Mouse (Mus musculus) heart, embryonic 14.5 days (tissue): Measurements from ENCODE around the gene Gm11273. TPM values are rescaled to one million over a fixed set of nuclear protein-coding genes. Genes with fewer than 3 reads are reported as not detected.
"Not testable (repeated sequence)": the region's sequence is repeated elsewhere in the genome, so short reads cannot be mapped to it uniquely, and the experiment has no call there.

Experiments
- ATAC-seq: fragments of 200-750 bp; cut with Nextera tagmentation; 2 replicates; pipeline ENCODE4 v1.8.0; 2017; ENCODE audit warnings: low read depth, moderate TSS enrichment; ENCODE audit not compliant: insufficient number of reproducible peaks, insufficient read depth, low FRiP score
- H3K27ac ChIP-seq, 2 experiments: fragments of 200-500 bp in 1 of 2; fragments of 300-500 bp in 1 of 2; sonication (generic) in 1 of 2; replicated peaks in 1 of 2; 2 replicates each; pipeline ENCODE4 v1.5.1; 2012 to 2014; ENCODE audit warnings: low read depth in 2 of 2, low read length in 2 of 2, control low read depth in 1 of 2, mild to moderate bottlenecking in 1 of 2, mixed read lengths in 1 of 2; ENCODE audit not compliant: control insufficient read depth in 1 of 2, insufficient read depth in 1 of 2
- H3K27me3 ChIP-seq: fragments of 300-500 bp; sonication (generic); 2 replicates; pipeline ENCODE4 v1.6.1; 2014; ENCODE audit warnings: mild to moderate bottlenecking, low read length, control low read depth; ENCODE audit not compliant: control insufficient read depth, insufficient read depth
- H3K36me3 ChIP-seq: fragments of 300-500 bp; sonication (generic); 2 replicates; pipeline ENCODE4 v1.6.1; 2014; ENCODE audit warnings: mild to moderate bottlenecking, control low read depth, low read length, mixed read lengths; ENCODE audit not compliant: control insufficient read depth, insufficient read depth
- H3K4me1 ChIP-seq, 2 experiments: fragments of 200-500 bp in 1 of 2; fragments of 300-500 bp in 1 of 2; sonication (generic) in 1 of 2; 2 replicates each; pipeline ENCODE4 v1.6.1; 2012 to 2014; ENCODE audit warnings: low read length in 2 of 2, control low read depth in 1 of 2, mixed read lengths in 1 of 2; ENCODE audit not compliant: control insufficient read depth in 2 of 2, insufficient read depth in 2 of 2
- H3K4me2 ChIP-seq: fragments of 300-500 bp; sonication (generic); 2 replicates; pipeline ENCODE4 v1.6.1; 2014; ENCODE audit warnings: mild to moderate bottlenecking, low read length
- H3K4me3 ChIP-seq, 2 experiments: fragments of 200-500 bp in 1 of 2; fragments of 300-500 bp in 1 of 2; sonication (generic) in 1 of 2; 2 replicates each; pipeline ENCODE4 v1.5.1; 2012 to 2014; ENCODE audit warnings: low read length in 2 of 2, mild to moderate bottlenecking in 2 of 2, control low read depth in 1 of 2, low read depth in 1 of 2, moderate library complexity in 1 of 2; ENCODE audit not compliant: control insufficient read depth in 1 of 2, insufficient read depth in 1 of 2
- H3K9ac ChIP-seq: fragments of 300-500 bp; sonication (generic); 2 replicates; pipeline ENCODE4 v1.6.1; 2014; ENCODE audit warnings: mild to moderate bottlenecking, low read length
- H3K9me3 ChIP-seq: fragments of 300-500 bp; sonication (generic); 2 replicates; pipeline ENCODE4 v1.6.1; 2016; ENCODE audit warnings: low read length, control low read depth; ENCODE audit not compliant: control insufficient read depth
- WGBS: fragments of 180-500 bp; shearing (Covaris S2); extraction: QIAGEN DNeasy Blood & Tissue Kit; methylation state at CpG from one replicate; pipeline ENCODE4 v1.1.7; 2014; 5-methylcytosine and 5-hydroxymethylcytosine counted together
- polyA plus RNA-seq: library from polyadenylated mRNA; unstranded; fragments of >200 nt; fragmentation: Nextera tagmentation; extraction: Ambion mirVana; gene quantifications from 2 replicates; pipeline ENCODE4 v1.2.1, GENCODE M21; 2014

Gm11273 gene
- polyA plus RNA-seq, 1 experiment from 2014 or later = 17.5 TPM

DNA sequence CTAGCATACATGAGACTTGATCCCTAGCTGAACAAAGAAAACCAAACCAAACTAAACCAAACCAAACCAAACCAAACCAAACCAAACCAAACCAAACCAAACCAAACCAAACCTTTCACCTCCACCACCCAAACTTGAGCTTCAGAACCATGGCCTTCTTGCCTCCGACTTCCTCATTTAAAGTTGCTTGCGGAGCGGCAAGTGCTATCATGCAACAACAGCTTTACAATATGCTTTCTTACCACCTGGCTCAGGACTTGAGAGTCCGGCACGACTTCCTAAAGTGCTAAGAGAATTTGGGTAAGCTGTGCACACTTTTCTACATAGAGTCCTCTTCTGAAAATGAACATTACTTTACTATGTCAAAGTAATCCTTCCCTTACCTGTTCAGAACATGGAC, 1.1 kb upstream of the Gm11273 start:
- Histone ChIP-seq H3K4me2 (no peak overlapping the region), H3K27me3 (no peaks in the 10 kb centered on the region), H3K27ac (no peak overlapping the region), H3K36me3 (no peaks in the 10 kb centered on the region), H3K4me3 (no peak overlapping the region), H3K9ac (no peak overlapping the region), H3K4me1 (0 out of 4 replicates have a peak, but pooled peaks cover 0 to 3% of the 10 kb centered on the region in 2 experiments), H3K9me3 (no peaks in the 10 kb centered on the region)
- 82% methylated on average over 5 of the region's 5 CpGs for WGBS
- ATAC-seq = no peak

- no peak within 1 kb of the TSS for H3K4me2 ChIP-seq
- ATAC-seq = no peak
- H3K9me3 ChIP-seq = no peaks in the 10 kb centered on the region
- H3K27ac ChIP-seq = no peak within 1 kb of the TSS
- H3K4me1 ChIP-seq = no peaks in the 10 kb centered on the region
- no peaks in the 10 kb centered on the region for H3K27me3 ChIP-seq
- 93% methylated on average over 21 of the region's 21 CpGs for WGBS
- H3K4me3 ChIP-seq = no peak within 1 kb of the TSS
- H3K9ac ChIP-seq = no peak within 1 kb of the TSS
- no peaks in the 10 kb centered on the region for H3K36me3 ChIP-seq
These were observed 6.1 kb downstream of the Gm11273 start, which contains the start of gene AK157302 for GRCm38 (mm10) chr13:21495080-21495479. AK157302 (plus strand) TSS chr13:21495223.

DNA sequence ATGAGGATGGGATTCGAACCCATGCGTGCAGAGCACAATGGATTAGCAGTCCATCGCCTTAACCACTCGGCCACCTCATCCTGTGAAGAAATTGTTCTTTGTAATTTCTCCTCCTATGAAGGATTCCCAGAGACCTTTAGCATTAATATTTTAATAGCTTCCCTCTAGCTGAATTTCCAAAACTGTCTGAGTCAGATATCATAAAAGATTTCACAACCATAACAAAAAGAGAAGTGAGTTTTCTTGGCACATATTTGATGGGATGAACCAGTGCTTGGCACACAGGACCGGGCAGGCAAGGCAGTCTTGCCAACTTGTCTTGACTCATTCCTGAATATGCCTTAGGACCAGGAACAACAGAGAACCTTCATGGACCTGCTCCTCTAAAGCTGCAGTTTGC, 8.4 kb downstream of the Gm11273 start:
- Histone ChIP-seq H3K9me3 (no peaks in the 10 kb centered on the region), H3K9ac (no peak overlapping the region), H3K4me3 (no peak overlapping the region), H3K4me2 (no peak overlapping the region), H3K4me1 (no peaks in the 10 kb centered on the region), H3K27ac (no peak overlapping the region), H3K27me3 (no peaks in the 10 kb centered on the region), H3K36me3 (no peaks in the 10 kb centered on the region)
- no peak for ATAC-seq
- WGBS = 83% methylated on average over 5 of the region's 5 CpGs

- Histone ChIP-seq H3K4me2 (no peak overlapping the region), H3K9me3 (no peaks in the 10 kb centered on the region; the same call in 1 of the 2 replicates), H3K36me3 (peaks cover 9% of the 10 kb centered on the region; the same call in 1 of the 2 replicates), H3K27ac (no peak overlapping the region), H3K27me3 (no peaks in the 10 kb centered on the region), H3K9ac (no peak overlapping the region), H3K4me1 (no peaks in the 10 kb centered on the region), H3K4me3 (no peak overlapping the region)
- WGBS = 81% methylated on average over 1 of the region's 1 CpGs
- no peak for ATAC-seq
These were observed 14.3 kb downstream of the Gm11273 start for GRCm38 (mm10) chr13:21486881-21487280.

DNA sequence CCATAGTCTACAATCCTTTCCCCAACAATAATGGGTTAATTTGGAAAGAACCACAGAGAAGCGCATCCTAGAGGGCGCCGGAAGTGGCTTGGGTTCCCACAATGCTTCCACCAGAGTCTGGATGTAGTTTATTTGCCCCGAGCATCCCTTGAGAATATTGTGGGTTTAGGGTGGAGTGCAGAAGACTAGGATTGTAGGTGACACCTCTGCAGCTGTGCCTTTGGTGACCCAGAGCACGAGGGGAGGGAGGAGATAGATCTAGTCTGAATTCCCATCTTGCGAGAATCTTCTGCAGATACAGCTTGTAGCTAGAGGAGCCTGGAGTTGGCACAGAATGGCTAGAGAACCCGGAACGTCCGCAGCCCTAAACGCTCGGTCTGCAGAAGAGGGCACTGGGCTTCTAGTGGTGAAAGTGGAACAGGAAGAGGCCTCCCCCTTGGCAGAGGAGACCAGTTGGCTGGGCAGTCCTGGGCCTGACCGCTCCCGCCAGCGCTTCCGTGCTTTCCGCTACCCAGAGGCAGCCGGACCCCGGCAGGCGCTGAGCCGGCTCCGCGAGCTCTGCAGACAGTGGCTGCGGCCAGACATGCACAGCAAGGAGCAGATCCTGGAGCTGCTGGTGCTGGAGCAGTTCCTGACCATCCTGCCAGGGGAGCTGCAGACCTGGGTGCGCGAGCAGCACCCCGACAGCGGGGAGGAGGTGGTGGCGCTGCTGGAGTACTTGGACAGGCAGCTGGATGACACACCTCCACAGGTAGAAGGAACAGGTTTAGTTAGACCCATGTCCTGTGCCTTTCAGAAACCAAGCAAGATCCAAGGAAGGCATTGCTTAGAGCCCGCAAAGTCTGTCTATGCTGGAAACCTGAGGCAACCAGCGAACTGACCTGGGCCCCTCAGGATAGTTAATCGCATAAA, 22.2 kb downstream of the Gm11273 start, which contains the start of the genes Zkscan4 and Gm10065:
TSS of gene Zkscan4 (plus strand) at position 149 of the 912 bp plus-strand sequence.
TSS of gene Gm10065 (minus strand) at position 683 of the 912 bp plus-strand sequence.
- not testable (repeated sequence) for H3K27me3 ChIP-seq, H3K4me1 ChIP-seq, H3K36me3 ChIP-seq, H3K9me3 ChIP-seq
- Histone ChIP-seq H3K4me2 (peak within 1 kb of the TSS; percentile 71), H3K9ac (peak within 1 kb of the TSS; percentile 68), H3K4me3 (peak within 1 kb of the TSS; percentile 56 to 82), H3K27ac (peak within 1 kb of the TSS; percentile 68 to 85)
- peak; percentile 79 for ATAC-seq
- WGBS = 3% methylated on average over 26 of the region's 31 CpGs

- no peak for ATAC-seq
- WGBS = 25% methylated on average over 4 of the region's 4 CpGs
These were observed 28.8 kb downstream of the Gm11273 start for GRCm38 (mm10) chr13:21472427-21472826.

DNA sequence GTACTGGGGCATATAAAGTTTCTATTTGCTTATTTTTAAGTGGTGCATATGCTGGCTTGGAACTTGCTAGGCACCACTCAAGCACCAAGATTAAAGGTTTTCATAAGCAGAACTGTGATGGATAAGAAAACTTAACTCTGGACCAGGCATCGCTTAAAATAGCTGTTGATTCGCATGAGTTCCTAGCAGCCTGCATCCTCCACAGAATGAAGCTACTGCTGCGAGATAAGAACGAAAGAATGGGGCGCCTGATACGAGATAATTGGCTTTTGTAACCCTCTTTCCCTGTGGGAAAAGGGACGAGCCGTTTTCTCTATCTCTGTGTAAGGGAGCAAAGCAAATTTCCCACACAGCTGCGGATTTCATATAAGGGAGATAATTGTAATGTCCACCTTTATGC, 32.1 kb downstream of the Gm11273 start:
- no peaks in the 10 kb centered on the region for H3K9me3 ChIP-seq
- H3K27me3 ChIP-seq = no peaks in the 10 kb centered on the region; the same call in 1 of the 2 replicates
- WGBS = 5% methylated on average over 9 of the region's 9 CpGs
- peak overlapping the region; percentile 83; the same call in 1 of the 2 replicates for H3K9ac ChIP-seq
- H3K27ac ChIP-seq = no peak overlapping the region
- peaks cover 0 to 4% of the 10 kb centered on the region in 2 experiments; a peak in 3 of 4 replicates for H3K4me1 ChIP-seq
- peak overlapping the region; percentile 97 for H3K4me2 ChIP-seq
- H3K4me3 ChIP-seq = peak overlapping the region in 1 of 2 experiments; percentile 60; a peak in 1 of 4 replicates
- ATAC-seq = no peak
- no peaks in the 10 kb centered on the region for H3K36me3 ChIP-seq

More at GRCm38 (mm10) chr13:21472427-21472826, 28.8 kb downstream of the Gm11273 start:
- H3K27ac ChIP-seq = no peak overlapping the region
- peaks cover 0 to 4% of the 10 kb centered on the region in 2 experiments; a peak in 3 of 4 replicates for H3K4me1 ChIP-seq
- H3K4me3 ChIP-seq = no peak overlapping the region
- H3K9ac ChIP-seq = no peak overlapping the region
- no peaks in the 10 kb centered on the region for H3K9me3 ChIP-seq
- no peak overlapping the region for H3K4me2 ChIP-seq
- no peaks in the 10 kb centered on the region for H3K36me3 ChIP-seq
- no peaks in the 10 kb centered on the region; the same call in 1 of the 2 replicates for H3K27me3 ChIP-seq
